Mouse (Mus musculus): ENCODE measurements around the gene Acat3.

DNA sequence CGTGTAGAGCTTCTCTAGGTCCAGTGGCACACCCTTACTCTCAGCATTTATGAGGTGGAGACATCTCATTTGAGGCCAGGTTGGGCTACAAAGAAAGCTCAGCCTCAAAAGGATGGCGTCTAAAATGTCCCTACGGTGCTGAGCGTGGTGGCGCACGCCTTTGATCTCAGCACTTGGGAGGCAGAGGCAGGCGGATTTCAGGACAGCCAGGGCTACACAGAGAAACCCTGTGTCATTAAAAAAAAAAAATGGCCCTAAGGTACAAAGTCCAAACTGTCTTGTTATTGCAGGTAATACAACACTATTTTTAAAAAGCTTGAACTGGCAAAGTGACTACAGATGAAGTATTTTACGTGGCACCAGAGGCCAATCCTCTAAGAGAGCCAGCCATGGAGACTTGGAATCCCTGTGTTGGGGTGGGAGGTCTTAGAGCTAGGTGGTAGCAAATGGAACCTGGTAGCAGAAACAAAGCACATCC, 14.7 kb downstream of the Acat3 start:
- TF ChIP-seq POLR2A (IDR thresholded peaks at IDR 0.05; ENCODE audit: extremely low read depth, insufficient read depth, low read length) (no peak), CTCF (IDR thresholded peaks at IDR 0.05; ENCODE audit: low read depth, low read length) (no peak)
